Mouse (Mus musculus) erythroblast, embryonic 14.5 days (primary cell): ENCODE results near the gene Cnnm2.

Experiments used
- GATA1 ChIP-seq: IDR thresholded peaks from 2 replicates; pipeline ENCODE4 v1.6.1; 2012; ENCODE audit warnings: low read length, inconsistent platforms, mixed read lengths
- TAL1 ChIP-seq: IDR thresholded peaks from 3 replicates; pipeline ENCODE4 v1.6.1; 2012; ENCODE audit warnings: low read length, inconsistent platforms, mixed read lengths

DNA sequence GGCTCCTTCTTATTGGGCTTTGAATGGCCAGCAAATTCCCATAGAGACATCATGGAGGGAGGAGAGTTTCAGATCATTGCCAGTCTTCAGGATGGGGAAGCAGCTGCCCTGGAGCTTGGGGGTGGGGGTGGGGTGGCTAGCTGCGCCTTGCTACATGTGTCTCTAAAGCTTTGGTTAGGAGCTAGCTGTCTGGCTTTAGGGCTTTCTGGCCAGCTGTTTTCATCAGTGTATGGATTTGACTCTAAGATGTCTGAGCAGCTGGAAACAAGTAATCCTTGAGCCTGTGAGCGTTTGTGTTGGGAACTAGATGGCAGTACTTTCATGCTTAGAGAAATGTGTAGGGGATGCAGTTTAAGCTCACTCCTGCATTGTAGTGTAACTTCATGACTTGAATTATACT lies 42.3 kb downstream of the Cnnm2 start:
- TF ChIP-seq GATA1 (no peak), TAL1 (no peak)
